Mouse (Mus musculus): Measurements from ENCODE around the gene Stat6. TPM values are rescaled to one million over a fixed set of nuclear protein-coding genes. Genes with fewer than 3 reads are reported as not detected.

Gene Stat6
- polyA plus RNA-seq, 1 experiment from 2014 or later = 11.5 TPM

GRCm38 (mm10) chr10:127661915-127662663 is 19.3 kb downstream of the Stat6 start:
- peak; percentile 69 for DNase-seq (ENCODE audit: low spot score)
- H3K4me3 ChIP-seq = peak overlapping the region; percentile 46
- peaks cover 54% of the 10 kb centered on the region for H3K36me3 ChIP-seq (replicated peaks)
- H3K27me3 ChIP-seq (replicated peaks; ENCODE audit: low read depth, poor library complexity, severe bottlenecking) = peaks cover 87% of the 10 kb centered on the region
- no peaks in the 10 kb centered on the region for H3K9me3 ChIP-seq
- peaks cover 90% of the 10 kb centered on the region for H3K4me1 ChIP-seq
- 8% methylated on average over 16 of the region's 16 CpGs for WGBS
- peak overlapping the region; percentile 69 for H3K27ac ChIP-seq (replicated peaks)

- H3K36me3 ChIP-seq (replicated peaks) = peaks cover 54% of the 10 kb centered on the region
Observed at GRCm38 (mm10) chr10:127662666-127663253, 20.0 kb downstream of the Stat6 start.

DNA sequence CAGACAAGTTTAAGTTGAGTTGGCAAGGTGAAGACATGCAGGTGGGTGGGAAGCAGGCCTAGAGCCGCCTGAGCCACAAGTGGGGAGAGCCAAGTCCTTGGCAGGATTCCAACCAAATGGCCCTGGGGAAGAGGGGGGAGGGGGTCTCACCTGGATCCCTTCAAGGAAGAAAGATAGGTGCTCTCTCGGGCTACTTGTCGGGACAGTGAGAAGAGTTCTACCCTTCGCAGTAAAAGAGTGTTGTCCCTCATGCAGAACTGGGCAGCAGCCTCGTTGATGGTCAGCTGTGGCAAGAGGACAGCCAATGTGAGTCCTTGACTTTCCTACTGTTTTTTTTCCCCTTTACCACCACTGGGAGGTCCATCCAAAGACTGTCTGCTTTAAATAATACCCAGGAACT is 20.8 kb downstream of the Stat6 start:
- Histone ChIP-seq H3K4me1 (peaks cover 94% of the 10 kb centered on the region), H3K27me3 (replicated peaks; ENCODE audit: low read depth, poor library complexity, severe bottlenecking) (peaks cover 89% of the 10 kb centered on the region), H3K9me3 (no peaks in the 10 kb centered on the region), H3K4me3 (peak overlapping the region; percentile 70; the same call in 1 of the 2 replicates), H3K27ac (replicated peaks) (no peak overlapping the region), H3K36me3 (replicated peaks) (peaks cover 54% of the 10 kb centered on the region)
- no peak for DNase-seq (ENCODE audit: low spot score)
- 26% methylated on average over 5 of the region's 5 CpGs for WGBS

More at GRCm38 (mm10) chr10:127662666-127663253, 20.0 kb downstream of the Stat6 start:
- H3K9me3 ChIP-seq = no peaks in the 10 kb centered on the region
- H3K27me3 ChIP-seq (replicated peaks; ENCODE audit: low read depth, poor library complexity, severe bottlenecking) = peaks cover 89% of the 10 kb centered on the region
- H3K4me1 ChIP-seq = peaks cover 94% of the 10 kb centered on the region
- peak overlapping the region; percentile 46 for H3K4me3 ChIP-seq
- DNase-seq (ENCODE audit: low spot score) = peak; percentile 51
- 21% methylated on average over 19 of the region's 19 CpGs for WGBS
- H3K27ac ChIP-seq (replicated peaks) = peak overlapping the region; percentile 69

DNA sequence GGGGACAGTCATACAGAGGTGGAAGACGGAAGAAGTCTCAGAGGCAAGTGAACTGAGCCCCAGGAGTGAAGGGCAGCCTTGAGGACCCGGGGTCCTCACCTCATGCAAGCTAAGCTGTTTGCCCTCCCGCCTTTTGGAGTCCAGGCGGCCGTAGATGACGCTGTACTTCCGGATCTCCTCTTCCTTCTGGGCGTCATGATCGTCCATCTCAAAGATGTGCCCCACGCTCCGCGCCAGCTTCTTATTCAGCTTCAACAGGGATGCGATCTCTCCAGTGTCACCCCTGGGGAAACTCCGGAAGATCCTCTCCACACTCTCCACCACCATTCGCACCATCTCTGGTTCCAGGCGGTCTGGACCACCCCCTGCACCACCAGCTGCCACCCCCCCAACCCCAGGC is 21.4 kb downstream of the Stat6 start:
- peaks cover 98% of the 10 kb centered on the region for H3K4me1 ChIP-seq
- WGBS = 23% methylated on average over 16 of the region's 16 CpGs
- H3K27me3 ChIP-seq (replicated peaks; ENCODE audit: low read depth, poor library complexity, severe bottlenecking) = peaks cover 87% of the 10 kb centered on the region

GRCm38 (mm10) chr10:127664891-127665290 is 22.1 kb downstream of the Stat6 start:
- 20% methylated on average over 13 of the region's 13 CpGs for WGBS
- DNase-seq (ENCODE audit: low spot score) = no peak

More for the DNA sequence above, 21.4 kb downstream of the Stat6 start:
- peaks cover 54% of the 10 kb centered on the region for H3K36me3 ChIP-seq (replicated peaks)
- H3K27ac ChIP-seq (replicated peaks) = no peak overlapping the region
- H3K4me3 ChIP-seq = peak overlapping the region; percentile 70
- DNase-seq (ENCODE audit: low spot score) = no peak
- H3K9me3 ChIP-seq = no peaks in the 10 kb centered on the region

GRCm38 (mm10) chr10:127665366-127666181 is 22.8 kb downstream of the Stat6 start:
- H3K36me3 ChIP-seq (replicated peaks) = peaks cover 44% of the 10 kb centered on the region
- peaks cover 76% of the 10 kb centered on the region for H3K27me3 ChIP-seq (replicated peaks; ENCODE audit: low read depth, poor library complexity, severe bottlenecking)
- 3% methylated on average over 14 of the region's 14 CpGs for WGBS
- peaks cover 92% of the 10 kb centered on the region for H3K4me1 ChIP-seq
- no peaks in the 10 kb centered on the region for H3K9me3 ChIP-seq
- H3K4me3 ChIP-seq = peak overlapping the region; percentile 70
- peak; percentile 57 for DNase-seq (ENCODE audit: low spot score)
- peak overlapping the region; percentile 97 for H3K27ac ChIP-seq (replicated peaks)

More at GRCm38 (mm10) chr10:127664891-127665290, 22.1 kb downstream of the Stat6 start:
- H3K4me3 ChIP-seq = peak overlapping the region; percentile 70
- H3K9me3 ChIP-seq = no peaks in the 10 kb centered on the region
- peaks cover 97% of the 10 kb centered on the region for H3K4me1 ChIP-seq
- no peak overlapping the region for H3K27ac ChIP-seq (replicated peaks)
- peaks cover 81% of the 10 kb centered on the region for H3K27me3 ChIP-seq (replicated peaks; ENCODE audit: low read depth, poor library complexity, severe bottlenecking)
- peaks cover 50% of the 10 kb centered on the region for H3K36me3 ChIP-seq (replicated peaks)

DNA sequence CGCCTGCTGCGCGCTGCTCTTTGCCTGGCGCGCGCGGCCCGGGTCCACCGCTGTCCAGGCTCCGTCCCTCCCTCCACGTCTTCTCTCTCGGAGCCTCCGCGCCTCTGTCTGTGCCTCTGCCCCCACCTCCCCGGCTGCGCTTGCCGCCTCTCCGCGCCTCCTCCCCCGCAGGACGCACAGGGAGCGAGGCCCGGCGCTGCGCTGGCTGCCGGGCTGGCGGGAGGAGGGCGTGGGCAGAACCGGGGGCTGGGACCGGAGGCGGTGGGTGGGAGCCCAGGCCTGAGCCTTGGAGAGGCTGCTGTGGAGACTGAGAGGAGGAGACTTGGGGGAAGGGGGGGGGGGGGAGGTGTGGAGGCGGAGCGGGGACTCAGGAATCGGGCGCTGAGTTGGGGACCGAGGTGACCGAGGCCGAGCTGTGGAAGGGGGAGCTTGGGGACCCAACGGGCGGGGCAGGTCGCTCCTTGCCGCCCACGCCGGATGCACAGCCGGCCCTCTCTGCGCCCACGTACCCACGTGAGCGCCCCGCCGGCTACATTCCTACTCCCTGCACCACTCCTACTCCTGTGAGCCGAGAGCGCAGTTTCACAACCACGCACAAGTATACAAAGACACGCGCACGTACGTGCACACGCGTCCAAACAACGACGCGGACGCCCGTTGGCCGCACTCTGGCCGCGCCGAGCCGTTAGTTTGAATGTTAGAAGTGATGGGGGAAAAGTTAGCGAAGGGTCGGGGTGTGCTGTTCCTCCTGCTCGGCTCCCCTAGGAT is 23.9 kb downstream of the Stat6 start, which contains the start of gene Nemp1:
Gene Nemp1, plus strand, starts transcription at position 401 of the 768 bp plus-strand sequence.
- peaks cover 33% of the 10 kb centered on the region for H3K36me3 ChIP-seq (replicated peaks)
- peak; percentile 88 for DNase-seq (ENCODE audit: low spot score)
- H3K27ac ChIP-seq (replicated peaks) = peak within 1 kb of the TSS; percentile 97
- peaks cover 65% of the 10 kb centered on the region for H3K27me3 ChIP-seq (replicated peaks; ENCODE audit: low read depth, poor library complexity, severe bottlenecking)
- peaks cover 81% of the 10 kb centered on the region for H3K4me1 ChIP-seq
- WGBS = under 1% methylated on average over 70 of the region's 73 CpGs
- H3K4me3 ChIP-seq = peak within 1 kb of the TSS; percentile 70
- H3K9me3 ChIP-seq = no peaks in the 10 kb centered on the region

GRCm38 (mm10) chr10:127667269-127668092 is 24.7 kb downstream of the Stat6 start:
- 1% methylated on average over 35 of the region's 35 CpGs for WGBS

DNA sequence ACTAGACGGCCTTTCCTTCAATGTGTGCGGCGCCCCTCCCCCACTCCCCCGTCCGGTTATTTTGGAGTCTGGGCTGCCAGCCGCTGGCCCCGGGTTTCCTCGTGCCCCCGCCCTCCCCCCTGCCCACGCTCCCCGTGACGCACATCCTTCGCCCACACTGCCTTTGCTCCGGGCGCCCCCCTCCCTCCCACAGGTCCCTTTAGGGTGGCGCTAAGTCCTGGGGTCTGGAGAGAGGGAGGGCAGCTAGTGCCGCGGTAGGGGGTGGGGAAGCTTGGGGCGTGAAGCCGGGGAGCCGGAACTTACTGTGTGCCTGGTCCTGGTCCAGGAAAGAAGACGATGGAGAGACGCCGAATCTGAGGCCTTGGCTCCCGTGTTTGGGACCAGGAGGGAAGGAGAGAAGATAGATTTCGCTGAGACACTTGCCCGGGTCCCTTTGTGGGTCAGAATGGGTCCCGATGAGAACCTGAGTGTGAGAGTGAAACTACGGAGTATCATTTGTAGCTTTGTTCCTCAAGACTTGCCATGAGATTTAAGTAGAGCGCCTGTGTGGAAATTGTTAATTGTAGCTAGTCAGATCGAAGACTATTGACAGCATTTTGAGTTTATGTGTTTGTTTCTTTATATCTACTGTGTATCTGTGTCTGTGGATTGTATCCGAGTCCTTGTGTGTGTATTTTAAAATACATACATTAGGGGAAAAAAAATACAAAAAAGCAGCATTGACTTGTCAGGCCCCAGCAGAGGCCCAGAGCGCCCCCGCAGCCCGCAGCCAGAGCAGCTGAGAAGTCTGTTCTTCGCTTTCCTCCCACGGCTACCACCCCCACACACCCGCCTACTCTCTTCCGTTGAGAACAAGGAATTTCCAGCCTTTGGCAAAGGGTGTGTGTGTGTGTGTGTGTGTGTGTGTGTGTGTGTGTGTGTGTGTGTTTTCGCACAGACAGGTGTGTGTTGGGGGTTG is 25.6 kb downstream of the Stat6 start, which contains the start of gene Nab2:
Gene Nab2, minus strand, starts transcription at position 476 of the 958 bp plus-strand sequence.
- Histone ChIP-seq H3K27me3 (replicated peaks; ENCODE audit: low read depth, poor library complexity, severe bottlenecking) (peaks cover 48% of the 10 kb centered on the region), H3K36me3 (replicated peaks) (peaks cover 17% of the 10 kb centered on the region), H3K9me3 (no peaks in the 10 kb centered on the region), H3K27ac (replicated peaks) (peak within 1 kb of the TSS; percentile 97), H3K4me3 (peak within 1 kb of the TSS; percentile 70), H3K4me1 (peaks cover 64% of the 10 kb centered on the region)
- peak; percentile 85 for DNase-seq (ENCODE audit: low spot score)
- 2% methylated on average over 40 of the region's 40 CpGs for WGBS

More at GRCm38 (mm10) chr10:127667269-127668092, 24.7 kb downstream of the Stat6 start:
- Histone ChIP-seq H3K4me1 (peaks cover 73% of the 10 kb centered on the region), H3K4me3 (peak overlapping the region; percentile 70), H3K9me3 (no peaks in the 10 kb centered on the region), H3K36me3 (replicated peaks) (peaks cover 26% of the 10 kb centered on the region), H3K27me3 (replicated peaks; ENCODE audit: low read depth, poor library complexity, severe bottlenecking) (peaks cover 57% of the 10 kb centered on the region), H3K27ac (replicated peaks) (peak overlapping the region; percentile 97)
- DNase-seq (ENCODE audit: low spot score) = peak; percentile 95

GRCm38 (mm10) chr10:127669170-127669569 is 26.4 kb downstream of the Stat6 start:
- peak overlapping the region; percentile 70 for H3K4me3 ChIP-seq
- 22% methylated on average over 7 of the region's 7 CpGs for WGBS
- peaks cover 40% of the 10 kb centered on the region for H3K27me3 ChIP-seq (replicated peaks; ENCODE audit: low read depth, poor library complexity, severe bottlenecking)
- H3K36me3 ChIP-seq (replicated peaks) = peaks cover 9% of the 10 kb centered on the region
- peaks cover 56% of the 10 kb centered on the region for H3K4me1 ChIP-seq
- H3K27ac ChIP-seq (replicated peaks) = peak overlapping the region; percentile 97
- no peaks in the 10 kb centered on the region for H3K9me3 ChIP-seq
- peak; percentile 36 for DNase-seq (ENCODE audit: low spot score)

Measured in embryonic facial prominence, embryonic 10.5 days (tissue).